Mouse (Mus musculus): ENCODE data around the gene Kdm2b. TPM values are rescaled to one million over a fixed set of nuclear protein-coding genes. Genes with fewer than 3 reads are reported as not detected.
A peak's percentile ranks its signal among the peaks of the same experiment; 100 is the strongest.

The Kdm2b gene
- total and polyA plus RNA-seq, 3 experiments = 29.2 to 48.9 TPM; not detected in 1

DNA sequence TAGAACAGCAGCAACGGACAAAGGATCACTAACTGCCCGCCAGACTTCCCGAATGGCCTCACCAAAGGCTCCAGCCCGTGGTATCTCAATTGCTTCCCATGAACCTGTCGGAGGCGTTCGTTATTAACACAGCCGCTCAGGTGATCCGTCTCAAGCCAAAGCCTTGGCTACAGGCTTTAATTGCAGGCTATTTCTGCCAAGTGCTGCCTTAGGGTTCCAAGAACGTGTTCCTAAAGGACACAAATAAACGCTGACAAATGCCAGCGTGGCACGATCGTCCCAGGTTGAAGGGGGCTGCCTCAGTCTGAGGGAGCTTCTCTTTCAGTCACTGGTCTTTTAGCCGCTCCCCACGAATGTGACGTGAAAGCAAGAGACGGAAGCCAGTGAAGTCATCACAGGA lies 80.1 kb downstream of the Kdm2b start:
- Histone ChIP-seq H3K4me1 (ENCODE audit: control insufficient read depth in 1 of 2, insufficient read depth in 2 of 2, low read length in 2 of 2) (no peaks in the 10 kb centered on the region), H3K4me3 (ENCODE audit: control insufficient read depth in 1 of 2, insufficient read depth in 1 of 2, low read depth in 2 of 2, low read length in 2 of 2) (no peak overlapping the region), H3K9me3 (replicated peaks; ENCODE audit: insufficient read depth, low read length) (no peaks in the 10 kb centered on the region), H3K27ac (ENCODE audit: control insufficient read depth, low read depth, low read length) (no peak overlapping the region), H3K79me2 (ENCODE audit: control insufficient read depth, insufficient read depth, low read length, poor library complexity) (no peaks in the 10 kb centered on the region), H3K36me3 (ENCODE audit: control insufficient read depth in 1 of 2, insufficient read depth in 2 of 2, low read length in 2 of 2) (no peaks in the 10 kb centered on the region), H3K9ac (ENCODE audit: control insufficient read depth, low read depth, low read length, poor library complexity, severe bottlenecking) (no peak overlapping the region), H3K27me3 (ENCODE audit: control insufficient read depth in 1 of 2, insufficient read depth in 2 of 2, low read length in 2 of 2) (no peaks in the 10 kb centered on the region)
- DNase-seq (ENCODE audit: low read depth, low spot score) = no peak
- no peak for TF ChIP-seq MXI1 (IDR thresholded peaks at IDR 0.05; ENCODE audit: low read depth, low read length)
- no peak for TF ChIP-seq JUND (IDR thresholded peaks at IDR 0.05; ENCODE audit: low read depth, low read length)
- TF ChIP-seq SIN3A (IDR thresholded peaks at IDR 0.05; ENCODE audit: low read length) = no peak
- TF ChIP-seq TBP (IDR thresholded peaks at IDR 0.05; ENCODE audit: low read depth, low read length) = no peak
- TF ChIP-seq MAZ (IDR thresholded peaks at IDR 0.05; ENCODE audit: low read depth, low read length) = no peak
- TF ChIP-seq POLR2AphosphoS2 (IDR thresholded peaks at IDR 0.05; ENCODE audit: low read length) = no peak

DNA sequence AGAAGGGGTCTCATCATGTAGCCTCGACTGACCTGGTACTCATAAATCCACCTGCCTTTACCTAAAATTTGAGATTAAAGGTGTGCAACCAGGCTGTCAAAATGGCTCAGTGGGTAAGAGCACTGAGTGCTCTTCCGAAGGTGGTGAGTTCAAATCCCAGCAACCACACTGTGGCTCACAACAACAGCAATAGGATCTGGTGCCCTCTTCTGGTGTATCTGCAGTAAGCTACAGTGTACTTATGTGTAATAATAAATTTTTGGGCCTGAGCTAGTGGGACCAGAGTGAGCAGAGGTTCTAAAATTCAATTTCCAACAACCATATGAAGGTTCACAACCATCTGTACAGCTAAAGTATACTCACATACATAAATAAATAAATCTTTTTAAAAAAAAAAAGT lies 81.6 kb downstream of the Kdm2b start:
- Histone ChIP-seq H3K27ac (ENCODE audit: control insufficient read depth, low read depth, low read length) (no peak overlapping the region), H3K9ac (ENCODE audit: control insufficient read depth, low read depth, low read length, poor library complexity, severe bottlenecking) (no peak overlapping the region), H3K36me3 (ENCODE audit: control insufficient read depth in 1 of 2, insufficient read depth in 2 of 2, low read length in 2 of 2) (peaks cover 0 to 7% of the 10 kb centered on the region in 2 experiments; a peak in 2 of 4 replicates), H3K79me2 (ENCODE audit: control insufficient read depth, insufficient read depth, low read length, poor library complexity) (no peaks in the 10 kb centered on the region), H3K9me3 (replicated peaks; ENCODE audit: insufficient read depth, low read length) (no peaks in the 10 kb centered on the region), H3K27me3 (ENCODE audit: control insufficient read depth in 1 of 2, insufficient read depth in 2 of 2, low read length in 2 of 2) (no peaks in the 10 kb centered on the region), H3K4me3 (ENCODE audit: control insufficient read depth in 1 of 2, insufficient read depth in 1 of 2, low read depth in 2 of 2, low read length in 2 of 2) (no peak overlapping the region), H3K4me1 (ENCODE audit: control insufficient read depth in 1 of 2, insufficient read depth in 2 of 2, low read length in 2 of 2) (peaks cover 4 to 7% of the 10 kb centered on the region in 2 experiments; a peak in 3 of 4 replicates)
- no peak for TF ChIP-seq MEF2A (IDR thresholded peaks at IDR 0.05; ENCODE audit: extremely low read depth, insufficient replicate concordance, low read depth, low read length, poor library complexity, severe bottlenecking)
- TF ChIP-seq CTCF (IDR thresholded peaks at IDR 0.05 in 2 of 3, conservative IDR thresholded peaks at IDR 0.05 in 1 of 3; ENCODE audit: control insufficient read depth in 1 of 3, insufficient read depth in 1 of 3, low read depth in 2 of 3, low read length in 3 of 3, poor library complexity in 1 of 3, severe bottlenecking in 1 of 3) = peak; percentile 14 to 52 (median 26); a peak in 3 of 6 replicates
- no peak for TF ChIP-seq POLR2A (IDR thresholded peaks at IDR 0.05; ENCODE audit: control insufficient read depth in 1 of 2, insufficient read depth in 1 of 2, low read depth in 1 of 2, low read length in 2 of 2, poor library complexity in 1 of 2)
- TF ChIP-seq RAD21 (IDR thresholded peaks at IDR 0.05; ENCODE audit: low read depth, low read length) = peak; percentile 15
- TF ChIP-seq SMC3 (IDR thresholded peaks at IDR 0.05; ENCODE audit: low read depth, low read length) = peak; percentile 37; the same call in 1 of the 2 replicates
- no peak for TF ChIP-seq NELFE (IDR thresholded peaks at IDR 0.05; ENCODE audit: low read depth, low read length)
- no peak for TF ChIP-seq ZNF384 (IDR thresholded peaks at IDR 0.05; ENCODE audit: low read depth, low read length)
- 0 out of 2 replicates have a peak, but pooled peaks have one; percentile 10 for TF ChIP-seq ZC3H11A (IDR thresholded peaks at IDR 0.05; ENCODE audit: low read depth, low read length)
- TF ChIP-seq CHD1 (IDR thresholded peaks at IDR 0.05; ENCODE audit: low read depth, low read length) = no peak
- peak; percentile 29 for DNase-seq (ENCODE audit: low read depth, low spot score)

DNA sequence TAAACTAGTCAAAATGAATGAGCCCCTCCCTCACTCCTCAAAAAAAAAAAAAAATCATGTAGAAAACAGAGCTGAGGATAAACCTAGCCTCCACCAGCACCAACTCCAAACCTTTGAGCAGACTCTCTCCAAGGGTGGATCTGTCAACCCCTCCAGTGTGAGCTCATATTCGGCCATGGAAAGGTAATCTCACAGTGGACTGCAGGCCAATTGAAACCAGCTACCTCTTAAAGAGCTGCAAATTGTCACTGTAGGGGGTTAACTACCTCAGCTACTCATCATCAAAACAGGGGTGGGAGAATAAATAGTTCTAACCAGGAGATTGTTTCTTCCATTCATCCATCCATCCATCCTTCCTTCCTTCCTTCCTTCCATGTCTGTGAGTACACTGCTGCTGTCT lies 82.4 kb downstream of the Kdm2b start:
- H3K27ac ChIP-seq (ENCODE audit: control insufficient read depth, low read depth, low read length) = no peak overlapping the region
- no peaks in the 10 kb centered on the region for H3K9me3 ChIP-seq (replicated peaks; ENCODE audit: insufficient read depth, low read length)
- H3K4me3 ChIP-seq (ENCODE audit: control insufficient read depth in 1 of 2, insufficient read depth in 1 of 2, low read depth in 2 of 2, low read length in 2 of 2) = no peak overlapping the region
- H3K9ac ChIP-seq (ENCODE audit: control insufficient read depth, low read depth, low read length, poor library complexity, severe bottlenecking) = no peak overlapping the region
- H3K79me2 ChIP-seq (ENCODE audit: control insufficient read depth, insufficient read depth, low read length, poor library complexity) = no peaks in the 10 kb centered on the region
- peaks cover 6 to 14% of the 10 kb centered on the region in 2 experiments for H3K4me1 ChIP-seq (ENCODE audit: control insufficient read depth in 1 of 2, insufficient read depth in 2 of 2, low read length in 2 of 2)
- H3K27me3 ChIP-seq (ENCODE audit: control insufficient read depth in 1 of 2, insufficient read depth in 2 of 2, low read length in 2 of 2) = no peaks in the 10 kb centered on the region
- TF ChIP-seq RAD21 (IDR thresholded peaks at IDR 0.05; ENCODE audit: low read depth, low read length) = no peak
- TF ChIP-seq USF1 (IDR thresholded peaks at IDR 0.05; ENCODE audit: low read depth, low read length) = no peak
- TF ChIP-seq GABPA (IDR thresholded peaks at IDR 0.05; ENCODE audit: low read depth, low read length) = no peak
- TF ChIP-seq NRF1 (IDR thresholded peaks at IDR 0.05; ENCODE audit: insufficient read depth, low read depth, low read length, poor library complexity, severe bottlenecking) = no peak
- no peak for TF ChIP-seq TCF12 (IDR thresholded peaks at IDR 0.05; ENCODE audit: low read depth, low read length)
- TF ChIP-seq USF2 (IDR thresholded peaks at IDR 0.05; ENCODE audit: borderline replicate concordance in 1 of 2, insufficient read depth in 1 of 2, low read depth in 1 of 2, low read length in 2 of 2) = no peak
- no peak for TF ChIP-seq MEF2A (IDR thresholded peaks at IDR 0.05; ENCODE audit: extremely low read depth, insufficient replicate concordance, low read depth, low read length, poor library complexity, severe bottlenecking)
- H3K36me3 ChIP-seq (ENCODE audit: control insufficient read depth in 1 of 2, insufficient read depth in 2 of 2, low read length in 2 of 2) = peaks cover 0 to 15% of the 10 kb centered on the region in 2 experiments; a peak in 2 of 4 replicates
- DNase-seq (ENCODE audit: low read depth, low spot score) = no peak

Measured in MEL (cell line).